Mouse (Mus musculus) stomach, postnatal 0 days (tissue): Measurements from ENCODE around the gene Kctd19. TPM values are rescaled to one million over a fixed set of nuclear protein-coding genes. Genes with fewer than 3 reads are reported as not detected.

ENCODE experiments used
- ATAC-seq: fragments of 200-750 bp; cut with Nextera tagmentation; 2 replicates; pipeline ENCODE4 v1.8.0; 2017; ENCODE audit not compliant: low FRiP score, low TSS enrichment
- DNase-seq: peaks from one replicate; pipeline ENCODE4 v3.0.0-alpha.2; 2016; ENCODE audit warnings: low spot score
- H3K27ac ChIP-seq: fragments of 300-500 bp; sonication (generic); replicated peaks from 2 replicates; pipeline ENCODE4 v1.5.1; 2014; ENCODE audit warnings: mild to moderate bottlenecking, control low read depth
- H3K27me3 ChIP-seq: fragments of 300-500 bp; sonication (generic); 2 replicates; pipeline ENCODE4 v1.6.1; 2014; ENCODE audit warnings: low read length; ENCODE audit not compliant: control insufficient read depth, insufficient read depth
- H3K36me3 ChIP-seq: fragments of 300-500 bp; sonication (generic); 2 replicates; pipeline ENCODE4 v1.6.1; 2014; ENCODE audit warnings: low read length, mixed read lengths; ENCODE audit not compliant: control insufficient read depth, insufficient read depth
- H3K4me1 ChIP-seq: fragments of 300-500 bp; sonication (generic); replicated peaks from 2 replicates; pipeline ENCODE4 v1.6.1; 2014; ENCODE audit warnings: antibody characterized with exemption; ENCODE audit not compliant: control insufficient read depth, insufficient read depth
- H3K4me2 ChIP-seq: fragments of 300-500 bp; sonication (generic); replicated peaks from 2 replicates; pipeline ENCODE4 v1.6.1; 2014; ENCODE audit warnings: low read depth, mild to moderate bottlenecking, control low read depth, moderate library complexity
- H3K4me3 ChIP-seq: fragments of 300-500 bp; sonication (generic); 2 replicates; pipeline ENCODE4 v1.5.1; 2014; ENCODE audit warnings: low read depth, low read length, control low read depth
- H3K9ac ChIP-seq: fragments of 300-500 bp; sonication (generic); 2 replicates; pipeline ENCODE4 v1.6.1; 2014; ENCODE audit warnings: mild to moderate bottlenecking, low read length, control low read depth, mixed read lengths
- H3K9me3 ChIP-seq: fragments of 300-500 bp; sonication (generic); 2 replicates; pipeline ENCODE4 v1.6.1; 2016; ENCODE audit warnings: low read length; ENCODE audit not compliant: control insufficient read depth
- CTCF ChIP-seq: IDR thresholded peaks from 2 replicates; pipeline ENCODE4 v1.5.1; 2016; ENCODE audit warnings: antibody characterized with exemption, low read depth, mild to moderate bottlenecking, moderate library complexity
- EP300 ChIP-seq: optimal IDR thresholded peaks from 2 replicates; pipeline ENCODE3; 2016; ENCODE audit warnings: antibody characterized with exemption
- WGBS: fragments of 180-500 bp; shearing (Covaris S2); extraction: QIAGEN DNeasy Blood & Tissue Kit; methylation state at CpG from one replicate; pipeline ENCODE4 v1.1.7; 2014; 5-methylcytosine and 5-hydroxymethylcytosine counted together
- polyA plus RNA-seq: library from polyadenylated mRNA; unstranded; fragments of >200 nt; fragmentation: Nextera tagmentation; extraction: Ambion mirVana; gene quantifications from 2 replicates; pipeline ENCODE4 v1.2.1, GENCODE M21; 2015

The Kctd19 gene
- polyA plus RNA-seq, 1 experiment from 2014 or later = not detected

DNA sequence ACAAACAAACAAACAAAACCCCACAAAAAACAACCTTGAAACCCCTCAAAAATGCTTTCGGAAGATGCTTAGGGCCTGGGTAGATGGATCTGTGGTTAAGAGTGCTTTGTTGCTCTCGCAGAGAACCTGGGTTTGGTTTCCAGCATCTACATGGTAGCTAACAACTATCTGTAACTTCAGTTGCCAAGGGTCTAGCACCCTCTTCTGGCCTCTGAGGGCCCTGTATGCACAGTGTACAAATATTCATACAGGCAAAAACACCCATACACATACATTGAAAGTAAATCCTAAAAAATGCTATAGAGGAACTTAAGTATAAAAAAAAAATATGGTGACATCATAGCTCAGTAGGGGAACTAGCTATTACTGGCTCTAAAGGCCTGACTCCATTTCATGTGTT lies 29.2 kb downstream of the Kctd19 start:
- 100% methylated on average over 2 of the region's 2 CpGs for WGBS
- ATAC-seq = no peak

DNA sequence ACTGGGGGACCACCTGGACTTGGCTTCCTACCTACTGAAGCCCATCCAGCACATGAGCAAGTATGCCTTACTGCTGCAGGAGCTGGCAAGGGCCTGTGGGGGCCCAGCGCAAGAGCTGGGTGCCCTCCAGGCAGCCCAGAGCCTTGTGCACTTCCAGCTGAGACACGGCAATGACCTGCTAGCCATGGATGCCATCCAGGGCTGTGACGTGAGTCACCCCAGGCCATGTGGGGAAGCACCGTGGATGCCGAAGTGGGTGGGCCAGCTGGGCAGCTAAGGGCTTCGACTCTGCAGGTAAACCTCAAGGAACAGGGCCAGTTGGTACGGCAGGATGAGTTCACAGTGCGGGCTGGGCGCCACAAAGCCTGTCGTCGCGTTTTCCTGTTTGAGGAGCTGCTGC lies 33.0 kb downstream of the Kctd19 start:
- H3K4me1 ChIP-seq = no peaks in the 10 kb centered on the region
- H3K36me3 ChIP-seq = no peaks in the 10 kb centered on the region
- 75% methylated on average over 12 of the region's 12 CpGs for WGBS

More for the DNA sequence above, 29.2 kb downstream of the Kctd19 start:
- no peak overlapping the region for H3K27ac ChIP-seq
- no peaks in the 10 kb centered on the region for H3K9me3 ChIP-seq
- no peak overlapping the region for H3K9ac ChIP-seq
- no peak overlapping the region for H3K4me2 ChIP-seq
- TF ChIP-seq EP300 (no peak), CTCF (0 out of 2 replicates have a peak, but pooled peaks have one; percentile 18)
- H3K4me1 ChIP-seq = no peaks in the 10 kb centered on the region
- DNase-seq = no peak
- H3K36me3 ChIP-seq = no peaks in the 10 kb centered on the region
- H3K4me3 ChIP-seq = no peak overlapping the region
- H3K27me3 ChIP-seq = no peaks in the 10 kb centered on the region

GRCm38 (mm10) chr8:105378673-105379072 lies 34.6 kb downstream of the Kctd19 start:
- no peak overlapping the region for H3K27ac ChIP-seq
- no peak for TF ChIP-seq EP300
- TF ChIP-seq CTCF = no peak
- no peak overlapping the region for H3K4me2 ChIP-seq
- H3K4me3 ChIP-seq = no peak overlapping the region
- H3K9me3 ChIP-seq = no peaks in the 10 kb centered on the region
- DNase-seq (peak; percentile 84), ATAC-seq (peak; percentile 30)
- no peaks in the 10 kb centered on the region for H3K27me3 ChIP-seq
- WGBS = 39% methylated on average over 19 of the region's 19 CpGs
- H3K9ac ChIP-seq = no peak overlapping the region
- H3K36me3 ChIP-seq = no peaks in the 10 kb centered on the region
- H3K4me1 ChIP-seq = no peaks in the 10 kb centered on the region

More for the DNA sequence above, 33.0 kb downstream of the Kctd19 start:
- no peak overlapping the region for H3K9ac ChIP-seq
- H3K9me3 ChIP-seq = no peaks in the 10 kb centered on the region
- DNase-seq (no peak), ATAC-seq (no peak)
- TF ChIP-seq EP300 (no peak), CTCF (no peak)
- no peaks in the 10 kb centered on the region for H3K27me3 ChIP-seq
- H3K4me3 ChIP-seq = no peak overlapping the region
- H3K27ac ChIP-seq = no peak overlapping the region
- H3K4me2 ChIP-seq = no peak overlapping the region

DNA sequence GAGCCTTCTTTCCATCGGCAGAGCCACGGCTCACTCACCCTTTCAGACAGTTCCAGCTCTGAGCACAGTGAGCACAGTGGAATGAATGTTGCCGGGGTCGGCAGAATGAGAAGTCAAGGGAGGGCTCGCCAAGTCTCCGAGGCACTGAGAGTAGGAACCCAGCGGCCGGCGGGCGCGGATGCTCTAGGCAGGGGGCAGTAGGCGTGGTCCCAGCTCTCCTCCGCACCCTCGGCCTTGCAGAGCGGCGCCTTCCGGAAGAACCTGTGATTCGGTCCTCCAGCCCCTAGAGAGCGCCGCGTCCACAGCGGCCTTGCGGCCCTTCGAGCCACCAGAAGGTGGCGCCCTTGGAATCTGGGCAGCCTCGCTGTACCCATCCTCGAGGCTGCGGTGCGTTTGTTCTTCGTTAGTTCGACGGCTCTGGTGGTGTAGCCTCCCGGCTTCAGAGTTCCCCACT lies 38.8 kb downstream of the Kctd19 start:
- 35% methylated on average over 33 of the region's 33 CpGs for WGBS
- no peaks in the 10 kb centered on the region for H3K36me3 ChIP-seq
- H3K9me3 ChIP-seq = no peaks in the 10 kb centered on the region
- H3K4me3 ChIP-seq = 0 out of 2 replicates have a peak overlapping the region, but pooled peaks have one; percentile 10
- H3K4me1 ChIP-seq = no peaks in the 10 kb centered on the region
- DNase-seq (peak; percentile 63), ATAC-seq (peak; percentile 65)
- peak overlapping the region; percentile 42 for H3K4me2 ChIP-seq
- H3K27me3 ChIP-seq = no peaks in the 10 kb centered on the region
- TF ChIP-seq EP300 (no peak), CTCF (peak; percentile 79)
- H3K9ac ChIP-seq = 0 out of 2 replicates have a peak overlapping the region, but pooled peaks have one; percentile 18
- no peak overlapping the region for H3K27ac ChIP-seq

- ATAC-seq (no peak), DNase-seq (no peak)
- Histone ChIP-seq H3K27me3 (no peaks in the 10 kb centered on the region), H3K4me2 (no peak within 1 kb of the TSS), H3K27ac (no peak within 1 kb of the TSS), H3K4me1 (no peaks in the 10 kb centered on the region), H3K9me3 (no peaks in the 10 kb centered on the region), H3K4me3 (no peak within 1 kb of the TSS), H3K9ac (no peak within 1 kb of the TSS), H3K36me3 (no peaks in the 10 kb centered on the region)
- TF ChIP-seq EP300 (no peak), CTCF (no peak)
- WGBS = 53% methylated on average over 2 of the region's 2 CpGs
Measured at GRCm38 (mm10) chr8:105373032-105373431, 40.3 kb downstream of the Kctd19 start, which contains the start of gene Plekhg4. Plekhg4 (plus strand) TSS chr8:105373274.

DNA sequence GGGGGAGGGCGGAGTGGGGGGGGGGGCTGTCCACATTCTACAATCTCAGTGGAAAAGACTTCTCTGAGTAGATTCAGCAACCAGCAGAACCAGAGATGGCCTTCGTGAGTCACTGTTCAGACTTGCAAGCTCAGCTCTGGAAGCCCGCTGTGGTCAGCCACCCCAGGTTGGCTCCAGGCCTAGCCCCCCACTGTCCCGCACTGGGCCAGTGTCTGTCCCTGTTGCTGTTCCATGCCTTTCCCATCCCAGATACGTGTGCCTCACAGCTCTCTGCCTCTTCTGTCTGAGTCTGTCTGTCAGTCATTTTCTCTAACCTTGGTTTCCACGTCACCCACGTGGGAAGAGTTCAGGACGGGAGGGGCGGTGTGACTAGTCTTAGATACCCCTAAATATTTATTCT lies 40.8 kb downstream of the Kctd19 start:
- Histone ChIP-seq H3K4me1 (no peaks in the 10 kb centered on the region), H3K9ac (no peak overlapping the region), H3K27me3 (no peaks in the 10 kb centered on the region), H3K4me3 (no peak overlapping the region), H3K9me3 (no peaks in the 10 kb centered on the region), H3K4me2 (no peak overlapping the region), H3K27ac (no peak overlapping the region), H3K36me3 (no peaks in the 10 kb centered on the region)
- WGBS = 69% methylated on average over 9 of the region's 9 CpGs
- TF ChIP-seq CTCF (no peak), EP300 (no peak)
- no peak for ATAC-seq
- no peak for DNase-seq
